23 mouse cellular contexts compared by ENCODE assay signal in genomic region chr3:28420194-28420593, GRCm38 (mm10).
DNase-seq lines count a peak whose midpoint lies in the region; ATAC-seq and TF ChIP-seq lines count a peak whose summit lies in the region.
"Had no signal": no experiment of that assay in that cellular context is flagged by ENCODE, and none has a peak within 500 bp of the region (broad histone marks: within the 10 kb centered on the region; RNA-seq: fewer than 3 reads in every experiment).

No protein-coding gene starts in this region.

- POLR2A ChIA-PET in Patski (lab: Charles Lee), result no interaction called here

- CTCF ChIA-PET in Patski (lab: Charles Lee), result interaction anchor here (0.8 to 2.2 kb wide), 3 partner anchors 8 to 63 kb away, joined by 3 to 5 read pairs (median 4); no protein-coding TSS in a partner anchor

- intact Hi-C loops in heart, postnatal 14 days (cut with DNase I), result no loop called here

- in situ Hi-C loops in Patski (cut with MboI; ENCODE audit: low pct_unique_long_range_greater_than_20kb), result no loop called here

- peaks cover 5% of the 10 kb centered on the region for H3K4me1 ChIP-seq in heart, embryonic 10.5 days

- TF ChIP-seq CTCF in Patski (IDR thresholded peaks at IDR 0.05), result no peak

- H3K9me3 ChIP-seq in heart, embryonic 10.5 days, result no peaks in the 10 kb centered on the region
- H3K9me3 ChIP-seq: embryonic facial prominence, embryonic 10.5 days; forebrain, embryonic 12.5 days; hindbrain, embryonic 10.5 days; neural tube, embryonic 15.5 days had no signal

- peak; percentile 60 to 68 for DNase-seq in heart, adult 18-20 months
- no peak for DNase-seq in heart, embryonic 10.5 days (ENCODE audit: low spot score)
- peak; percentile 23 for DNase-seq in 3T3-L1 (ENCODE audit: low read depth, low spot score)
- no peak for DNase-seq in Patski (ENCODE audit: low read depth, low spot score)
- DNase-seq in heart, postnatal 14 days, result peak; percentile 37 to 51
- no peak for DNase-seq in left cerebral cortex, adult 8-10 months (ENCODE audit: low spot score in 2 of 2)
- DNase-seq in kidney, adult 11 months, result no peak
- DNase-seq: adrenal gland, postnatal 14 days; cerebellum, adult 18-20 months; gastrocnemius, postnatal 14 days; kidney, adult 18-20 months; layer of hippocampus, postnatal 36 days; liver, postnatal 0 days; lung, postnatal 14 days; midbrain, embryonic 14.5 days; right cerebral cortex, postnatal 25 days; thymus, postnatal 4 days had no signal

- H3K27ac ChIP-seq in heart, embryonic 10.5 days, result no peak overlapping the region
- H3K27ac ChIP-seq: embryonic facial prominence, embryonic 10.5 days; forebrain, embryonic 12.5 days; hindbrain, embryonic 10.5 days; kidney, postnatal 0 days; neural tube, embryonic 15.5 days had no signal

- 83% methylated on average over 6 of the region's 6 CpGs for WGBS in heart, embryonic 10.5 days

- H3K36me3 ChIP-seq in heart, embryonic 10.5 days, result no peaks in the 10 kb centered on the region
- H3K36me3 ChIP-seq: embryonic facial prominence, embryonic 10.5 days; forebrain, embryonic 12.5 days; hindbrain, embryonic 10.5 days; neural tube, embryonic 15.5 days had no signal

- H3K27me3 ChIP-seq in heart, embryonic 10.5 days (ENCODE audit: insufficient read depth, poor library complexity, severe bottlenecking), result no peaks in the 10 kb centered on the region
- H3K27me3 ChIP-seq in Patski, result no peaks in the 10 kb centered on the region
- H3K27me3 ChIP-seq: forebrain, embryonic 12.5 days; megakaryocyte, embryonic 14.5 days; neural tube, embryonic 15.5 days had no signal

- peak; percentile 72 for ATAC-seq in Patski
- ATAC-seq: liver, postnatal 0 days had no signal

- no peak overlapping the region for H3K4me3 ChIP-seq in heart, embryonic 10.5 days
- H3K4me3 ChIP-seq: embryonic facial prominence, embryonic 10.5 days; forebrain, embryonic 12.5 days; hindbrain, embryonic 10.5 days; megakaryocyte, embryonic 14.5 days; neural tube, embryonic 15.5 days had no signal

Comparison
In these comparisons a context has a peak if more than half of its experiments do, and no peak if none do; other contexts are left out.
1. DNase-seq: peak in heart, adult 18-20 months (2 of 2), 3T3-L1 (single experiment) and heart, postnatal 14 days (2 of 2); none in heart, embryonic 10.5 days (single experiment), Patski (single experiment), left cerebral cortex, adult 8-10 months (0 of 2) and kidney, adult 11 months (single experiment).